Mouse (Mus musculus) cerebellum, adult 18-20 months (tissue): Measurements from ENCODE around the gene Lmbr1l.
A peak's percentile ranks its signal among the peaks of the same experiment; 100 is the strongest.
"Not testable (repeated sequence)": the region's sequence is repeated elsewhere in the genome, so short reads cannot be mapped to it uniquely, and the experiment has no call there.

Experiments
- DNase-seq, 2 experiments: peaks; one replicate each; pipeline ENCODE4 v3.0.0; 2021

Gene Lmbr1l

DNA sequence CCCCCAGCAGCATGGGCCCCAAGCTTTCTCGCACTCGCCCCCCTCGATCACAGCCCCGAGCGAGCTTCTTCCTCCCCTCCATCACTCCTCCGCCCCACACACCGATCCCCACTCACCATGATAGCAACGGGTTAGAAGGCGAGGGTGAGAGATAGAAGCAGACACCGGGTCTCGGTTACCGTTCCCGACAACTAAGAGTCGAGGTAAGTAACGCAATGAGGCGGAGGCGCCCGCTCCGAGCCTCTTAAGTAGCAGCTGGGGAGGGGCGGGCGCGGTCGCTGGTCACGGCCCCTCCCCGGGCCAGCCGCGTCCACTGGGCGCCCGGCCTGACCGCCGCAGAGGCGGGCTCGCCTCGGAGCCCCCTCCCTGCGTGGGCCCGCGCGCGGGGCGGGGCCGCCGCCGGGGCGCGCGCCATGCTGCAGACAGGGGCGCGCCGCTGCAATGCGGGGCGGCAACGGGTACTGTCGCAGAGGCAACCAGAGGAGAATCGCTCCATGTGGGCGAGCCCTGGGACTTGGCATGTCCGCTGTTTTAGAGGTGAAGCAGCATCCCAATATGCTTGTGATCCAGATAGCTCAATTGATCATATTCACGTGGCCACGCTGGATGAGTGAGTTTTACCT lies 16.3 kb upstream of the Lmbr1l start, which contains the start of gene Tuba1b:
Tuba1b (minus strand) TSS at position 349 of the 623 bp plus-strand sequence.
- DNase-seq = peak; percentile 89 to 96

DNA sequence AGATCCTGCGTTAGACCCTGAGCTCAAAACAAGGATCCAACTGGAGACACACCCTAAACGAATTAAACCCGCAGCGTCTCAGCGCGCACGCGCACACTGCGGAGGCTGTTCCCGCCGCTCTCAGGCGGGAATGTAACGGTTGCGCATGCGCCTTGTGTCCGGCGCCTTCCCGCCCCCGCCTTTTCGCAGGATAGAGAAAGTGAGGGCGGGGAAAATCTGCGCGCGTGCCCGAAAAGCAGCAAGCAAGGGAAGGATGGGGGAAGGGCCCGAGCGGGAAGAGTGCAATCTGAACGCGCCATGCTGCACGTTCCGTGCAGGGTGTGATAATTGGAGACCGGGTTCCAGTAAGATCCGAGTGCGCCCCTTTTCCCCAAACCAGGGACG lies 15.8 kb upstream of the Lmbr1l start:
- peak; percentile 97 to 99 for DNase-seq

GRCm38 (mm10) chr15:98933004-98933671 lies 15.1 kb upstream of the Lmbr1l start:
- peak; percentile 43 to 57 for DNase-seq

DNA sequence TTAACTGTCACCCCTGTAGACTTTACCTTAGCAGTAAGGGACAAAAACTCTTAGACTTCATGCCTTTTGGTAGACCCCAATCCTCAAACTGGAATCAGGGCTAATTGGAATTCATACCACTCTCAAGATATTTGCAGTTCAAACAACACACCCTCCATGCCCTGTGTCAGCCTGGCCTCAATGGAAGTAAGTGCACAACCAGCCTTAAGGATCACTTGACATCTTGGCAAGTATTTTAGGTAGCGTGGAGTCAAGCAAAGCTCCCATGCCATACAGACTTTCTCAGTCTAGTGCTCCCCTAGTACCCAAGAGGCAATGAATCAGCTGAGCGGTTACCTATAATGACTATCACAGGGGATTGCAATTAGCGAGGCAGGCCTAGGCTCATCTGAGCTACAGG lies 13.0 kb upstream of the Lmbr1l start:
- no peak for DNase-seq

DNA sequence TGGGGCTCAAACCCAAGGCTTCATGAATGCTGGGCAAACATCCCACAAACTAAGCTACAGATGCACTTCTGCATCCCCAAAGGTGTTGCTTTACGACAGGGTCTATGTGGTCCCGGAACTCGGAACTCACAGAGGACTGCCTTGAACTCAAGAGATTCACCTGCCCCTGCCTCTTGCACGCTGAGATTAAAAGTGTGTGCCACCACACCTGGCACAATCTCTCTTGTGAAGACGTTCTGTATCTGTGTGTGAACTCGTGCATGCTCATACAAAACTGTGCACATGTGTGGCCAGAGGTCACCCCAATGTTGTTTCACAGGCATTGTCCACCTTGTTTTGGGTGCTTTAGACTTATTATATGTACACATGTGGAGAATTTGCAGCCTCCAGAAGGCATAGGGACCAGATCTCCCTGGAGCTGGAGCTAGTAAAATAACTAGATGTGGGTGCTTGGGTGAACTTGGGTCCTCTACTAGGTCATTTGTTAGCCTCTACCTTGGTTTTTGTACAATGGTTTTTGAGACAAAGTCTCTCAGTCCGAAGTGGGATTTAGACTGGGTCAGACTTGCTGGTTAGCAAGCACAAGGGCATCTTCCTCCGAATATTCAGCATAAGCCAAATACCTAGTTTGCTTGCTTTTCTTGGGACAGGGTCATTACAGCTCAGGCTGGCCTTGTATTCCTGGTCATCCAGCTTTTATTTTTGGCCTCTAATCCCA lies 12.1 kb upstream of the Lmbr1l start:
- DNase-seq = no peak

- DNase-seq = peak; percentile 85 to 91
These were observed 10.7 kb upstream of the Lmbr1l start for GRCm38 (mm10) chr15:98928598-98929240.

DNA sequence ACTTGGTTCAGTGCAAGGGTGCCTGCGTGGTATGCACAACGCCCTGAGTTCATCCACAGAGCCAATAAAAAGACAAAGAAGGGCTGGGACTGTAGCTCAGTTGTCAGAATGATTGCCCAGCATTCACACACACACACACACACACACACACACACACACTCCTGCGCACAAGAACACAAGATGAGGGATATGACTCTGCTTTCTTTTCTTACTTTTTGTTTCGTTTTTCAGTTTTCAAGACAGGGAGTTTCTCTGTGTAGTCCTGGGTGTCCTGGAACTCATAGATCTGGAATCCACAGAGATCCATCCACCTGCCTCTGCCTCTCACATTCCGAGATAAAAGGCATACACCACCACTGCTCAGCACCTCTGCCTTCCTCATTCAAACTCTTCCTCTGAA lies 9.5 kb upstream of the Lmbr1l start:
- no peak for DNase-seq

- DNase-seq = no peak
These were observed 6.7 kb upstream of the Lmbr1l start for GRCm38 (mm10) chr15:98924682-98925081.

DNA sequence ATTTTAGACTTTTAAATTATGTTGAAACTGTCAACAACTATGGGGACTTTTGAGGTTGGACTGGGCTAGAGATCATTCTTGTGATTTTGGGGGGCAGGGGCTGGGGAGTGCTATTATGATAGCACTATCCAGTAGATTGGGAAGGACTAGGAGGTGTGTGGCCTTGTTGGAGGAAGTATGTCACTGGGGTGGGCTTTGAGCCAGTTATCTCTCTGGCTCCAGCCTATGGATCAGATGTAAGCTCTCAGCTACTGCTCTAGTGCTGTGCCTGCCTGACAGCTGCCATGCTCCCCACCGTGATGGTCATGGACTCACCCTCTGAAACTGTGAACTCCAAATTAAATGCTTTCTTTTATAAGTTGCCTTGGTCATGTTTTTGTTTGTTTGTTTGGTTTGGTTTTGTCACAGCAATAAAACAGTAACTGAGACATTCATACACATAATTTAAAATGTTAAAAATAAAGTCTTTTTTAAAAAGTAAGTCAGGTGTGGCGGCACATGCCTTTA lies 5.1 kb upstream of the Lmbr1l start:
- DNase-seq = no peak

DNA sequence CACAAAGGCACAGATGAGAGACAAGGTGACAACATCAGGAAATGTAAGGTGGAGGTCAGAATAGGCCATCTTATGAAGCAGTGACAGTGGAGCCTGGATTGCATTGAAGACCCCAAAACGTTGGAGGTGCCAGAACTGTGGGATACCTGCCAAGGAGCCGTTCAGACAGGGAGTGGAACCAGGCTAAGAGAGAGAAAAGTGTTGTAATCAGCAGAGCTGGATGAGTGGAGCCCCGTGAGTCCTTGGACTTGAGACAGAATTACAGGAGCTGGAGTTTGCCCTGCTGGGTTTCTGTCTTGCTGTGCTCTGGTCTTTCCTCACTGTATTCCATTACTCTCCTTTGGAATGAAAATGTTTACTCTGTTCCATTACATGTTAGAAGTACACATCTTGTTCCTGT lies 4.5 kb upstream of the Lmbr1l start:
- no peak for DNase-seq

DNA sequence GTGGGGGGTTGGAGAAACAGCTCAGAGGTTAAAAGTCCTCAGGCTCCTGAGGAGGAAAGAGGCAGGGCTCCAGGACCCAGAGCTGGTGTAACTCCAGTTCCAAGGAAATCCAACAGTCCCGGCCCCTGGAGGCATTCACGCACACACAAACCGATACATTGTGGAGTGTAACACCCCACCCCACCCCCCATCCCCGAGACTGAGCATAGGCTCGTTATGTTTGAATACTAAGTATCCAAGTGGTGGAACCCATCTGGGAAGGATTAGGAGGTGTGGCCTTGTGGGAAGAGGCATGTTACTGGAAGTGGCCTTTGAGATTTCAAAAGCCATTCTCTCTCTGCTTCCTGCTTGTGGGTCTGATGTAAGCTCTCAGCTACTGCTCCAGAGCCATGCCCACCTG lies 3.5 kb upstream of the Lmbr1l start:
- DNase-seq = no peak

- not testable (repeated sequence) for DNase-seq
These were observed 466 bp upstream of the Lmbr1l start for GRCm38 (mm10) chr15:98918499-98918895.

- peak in 1 of 2 experiments; percentile 13 for DNase-seq
These were observed 940 bp downstream of the Lmbr1l start for GRCm38 (mm10) chr15:98917091-98917490.

GRCm38 (mm10) chr15:98916016-98916415 lies 2.0 kb downstream of the Lmbr1l start:
- no peak for DNase-seq

- DNase-seq = no peak
These were observed 3.1 kb downstream of the Lmbr1l start for GRCm38 (mm10) chr15:98914903-98915302.

- DNase-seq = peak; percentile 38 to 49
These were observed 13.3 kb downstream of the Lmbr1l start for GRCm38 (mm10) chr15:98904692-98905091.

- no peak for DNase-seq
These were observed 15.4 kb downstream of the Lmbr1l start for GRCm38 (mm10) chr15:98902600-98902999.

- no peak for DNase-seq
These were observed 16.5 kb downstream of the Lmbr1l start for GRCm38 (mm10) chr15:98901530-98901929.

GRCm38 (mm10) chr15:98897928-98898800 lies 19.9 kb downstream of the Lmbr1l start, which contains the start of gene Dhh:
TSS of gene Dhh (minus strand) at chr15:98898540.
- no peak for DNase-seq

- DNase-seq = no peak
These were observed 20.5 kb downstream of the Lmbr1l start for GRCm38 (mm10) chr15:98897495-98897894.

DNA sequence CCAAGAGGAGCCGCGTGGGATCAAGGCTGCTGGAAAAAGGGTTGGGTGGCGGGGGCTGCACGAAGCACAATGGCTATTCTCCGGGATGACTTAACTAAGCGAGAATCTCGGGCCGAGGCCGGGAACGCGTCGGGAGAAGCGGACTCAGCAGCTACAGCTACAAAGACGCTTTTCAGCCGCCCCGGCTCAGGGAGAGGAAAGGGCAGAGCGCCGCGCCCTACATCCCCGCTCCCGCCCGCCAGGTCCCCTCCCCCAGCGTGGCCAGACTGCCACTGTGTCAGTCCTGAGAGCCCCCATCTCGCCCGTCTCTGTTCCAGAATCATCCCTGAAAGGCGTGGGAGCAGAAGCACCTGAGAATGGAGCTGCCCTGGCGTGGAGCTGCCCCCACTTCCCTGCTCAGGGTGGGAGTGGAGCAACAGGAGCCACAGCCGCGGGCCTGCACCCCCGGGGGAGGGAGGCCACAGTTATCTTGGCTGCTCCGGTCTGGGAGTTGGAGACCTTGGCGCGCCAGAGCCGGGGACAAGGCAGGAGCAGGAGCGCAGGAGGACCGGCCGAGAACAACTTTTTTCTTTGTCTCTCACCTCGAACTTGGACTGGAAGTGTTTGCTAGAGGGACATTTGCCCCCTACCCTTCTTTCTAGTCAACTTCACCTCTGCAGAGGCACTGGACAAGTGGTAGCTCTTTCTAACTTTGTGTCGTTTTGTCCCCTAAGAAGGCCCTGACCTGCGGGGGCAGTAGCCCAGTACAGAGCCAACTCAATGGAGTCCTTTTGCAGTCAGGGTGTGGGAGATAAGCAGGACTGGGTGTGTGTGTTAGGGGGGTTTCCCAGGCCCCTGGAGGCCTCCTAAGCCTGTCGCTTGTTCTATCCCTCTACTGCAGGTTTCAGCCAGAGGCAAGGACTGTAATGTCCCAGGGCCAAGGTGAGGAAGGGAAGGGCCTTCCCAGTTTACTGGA lies 22.1 kb downstream of the Lmbr1l start:
- DNase-seq = no peak
